Mouse (Mus musculus) heart, embryonic 13.5 days (tissue): ENCODE data around the gene Theg. TPM values are rescaled to one million over a fixed set of nuclear protein-coding genes. Genes with fewer than 3 reads are reported as not detected.
A peak's percentile ranks its signal among the peaks of the same experiment; 100 is the strongest.

Experiments used
- ATAC-seq: fragments of 200-750 bp; cut with Nextera tagmentation; 2 replicates; pipeline ENCODE4 v1.8.0; 2017; ENCODE audit warnings: moderate TSS enrichment; ENCODE audit not compliant: insufficient number of reproducible peaks, low FRiP score, low TSS enrichment; ENCODE audit errors: extremely low read depth
- H3K27ac ChIP-seq: fragments of 300-500 bp; sonication (generic); replicated peaks from 2 replicates; pipeline ENCODE4 v1.5.1; 2015; ENCODE audit warnings: moderate library complexity, mild to moderate bottlenecking, inconsistent platforms
- H3K27me3 ChIP-seq: fragments of 300-500 bp; sonication (generic); replicated peaks from 2 replicates; pipeline ENCODE4 v1.6.1; 2015; ENCODE audit warnings: mild to moderate bottlenecking, inconsistent platforms
- H3K36me3 ChIP-seq: fragments of 300-500 bp; sonication (generic); 2 replicates; pipeline ENCODE4 v1.6.1; 2015; ENCODE audit warnings: mild to moderate bottlenecking, inconsistent platforms
- H3K4me1 ChIP-seq: fragments of 300-500 bp; sonication (generic); 2 replicates; pipeline ENCODE4 v1.6.1; 2015; ENCODE audit warnings: inconsistent platforms
- H3K4me2 ChIP-seq: fragments of 300-500 bp; sonication (generic); 2 replicates; pipeline ENCODE4 v1.6.1; 2015; ENCODE audit warnings: inconsistent platforms, mild to moderate bottlenecking, moderate library complexity
- H3K4me3 ChIP-seq: fragments of 300-500 bp; sonication (generic); 2 replicates; pipeline ENCODE4 v1.5.1; 2015; ENCODE audit warnings: moderate library complexity, mild to moderate bottlenecking, inconsistent platforms
- H3K9ac ChIP-seq: fragments of 300-500 bp; sonication (generic); 2 replicates; pipeline ENCODE4 v1.6.1; 2015; ENCODE audit warnings: inconsistent platforms, mild to moderate bottlenecking, moderate library complexity
- H3K9me3 ChIP-seq: fragments of 300-500 bp; sonication (generic); 2 replicates; pipeline ENCODE4 v1.6.1; 2016; ENCODE audit warnings: inconsistent platforms
- WGBS: fragments of 180-500 bp; shearing (Covaris S2); methylation state at CpG from one replicate; pipeline ENCODE4 v1.1.7; 2015; ENCODE audit warnings: mixed read lengths; 5-methylcytosine and 5-hydroxymethylcytosine counted together
- polyA plus RNA-seq: library from polyadenylated mRNA; unstranded; fragments of >200 nt; fragmentation: Nextera tagmentation; extraction: Ambion mirVana; gene quantifications from 2 replicates; pipeline ENCODE4 v1.2.1, GENCODE M21; 2015

Theg gene
- polyA plus RNA-seq, 1 experiment from 2014 or later, result not detected

DNA sequence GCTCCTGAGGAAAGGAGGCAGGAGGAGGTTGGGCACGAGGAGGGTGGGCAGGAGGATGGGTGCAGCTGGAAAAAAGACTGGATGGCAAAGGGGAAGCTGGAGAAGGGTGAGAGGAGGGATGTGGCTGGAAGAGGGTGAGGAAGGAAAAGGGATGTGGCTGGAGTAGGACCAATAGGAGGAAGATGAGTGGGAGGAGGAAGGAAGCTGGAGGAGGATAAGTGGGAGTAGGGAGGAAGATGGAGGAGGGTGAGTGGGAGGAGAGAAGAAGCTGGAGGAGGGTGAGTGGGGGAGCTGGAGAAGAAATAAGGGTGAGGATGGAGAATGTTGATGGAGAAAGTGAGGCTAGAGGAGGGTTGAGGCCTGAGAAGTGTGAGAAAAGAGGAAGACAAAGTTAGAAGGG lies 51.7 kb downstream of the Theg start:
- H3K4me2 ChIP-seq, result no peak overlapping the region
- H3K4me1 ChIP-seq, result peaks cover 10% of the 10 kb centered on the region
- no peak overlapping the region for H3K9ac ChIP-seq
- H3K27me3 ChIP-seq, result peaks cover 14% of the 10 kb centered on the region
- ATAC-seq, result no peak
- WGBS, result 63% methylated on average over 1 of the region's 1 CpGs
- no peaks in the 10 kb centered on the region for H3K9me3 ChIP-seq
- H3K27ac ChIP-seq, result no peak overlapping the region
- peaks cover 28% of the 10 kb centered on the region for H3K36me3 ChIP-seq
- H3K4me3 ChIP-seq, result no peak overlapping the region

- H3K4me1 ChIP-seq, result peaks cover 10% of the 10 kb centered on the region
- no peak overlapping the region for H3K27ac ChIP-seq
- H3K27me3 ChIP-seq, result peaks cover 14% of the 10 kb centered on the region
- no peaks in the 10 kb centered on the region for H3K9me3 ChIP-seq
- peaks cover 23% of the 10 kb centered on the region for H3K36me3 ChIP-seq
- 75% methylated on average over 2 of the region's 2 CpGs for WGBS
- no peak overlapping the region for H3K4me2 ChIP-seq
- ATAC-seq, result no peak
- H3K4me3 ChIP-seq, result no peak overlapping the region
- H3K9ac ChIP-seq, result no peak overlapping the region
Measured at GRCm38 (mm10) chr10:79534426-79534825, 52.7 kb downstream of the Theg start.

DNA sequence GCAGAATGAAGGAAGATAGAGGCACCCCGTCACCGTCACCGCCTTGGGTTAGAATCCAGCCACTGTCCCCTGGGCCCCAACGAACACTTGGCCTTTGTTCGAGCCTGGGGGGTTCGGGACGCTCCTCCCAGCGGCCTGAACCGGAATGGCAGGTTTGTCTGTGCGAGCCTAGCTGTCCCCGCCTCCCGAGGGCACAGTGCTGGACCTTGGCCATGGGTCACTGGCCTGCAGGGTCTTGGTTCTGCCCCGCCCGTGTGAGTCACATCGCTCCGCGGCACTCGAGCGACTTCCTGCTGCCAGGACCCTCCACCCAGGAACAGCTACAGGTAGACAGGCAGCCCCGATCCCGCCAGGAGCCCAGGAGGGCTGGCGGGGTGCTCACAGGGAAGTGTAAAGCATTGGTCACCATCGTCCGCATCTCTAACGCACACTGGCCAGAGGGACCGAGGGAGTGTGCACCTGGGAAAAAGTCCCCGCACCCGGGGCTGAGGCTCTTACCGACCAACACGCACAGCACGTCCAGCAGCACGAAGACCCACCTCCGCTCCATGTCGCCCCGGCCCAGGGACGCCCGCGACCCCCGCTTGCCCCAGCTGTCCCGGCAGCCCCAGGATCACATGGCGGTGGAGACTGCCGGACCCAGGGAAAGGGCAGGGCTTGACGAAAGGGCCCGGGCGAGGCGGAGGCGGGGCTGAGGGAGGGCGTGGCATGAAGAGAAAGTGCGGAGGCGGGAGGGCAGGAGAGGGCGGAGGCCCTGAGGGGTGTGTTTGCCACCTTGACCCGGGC lies 53.8 kb downstream of the Theg start, which contains the start of gene Plpp2:
Gene Plpp2, minus strand, starts transcription at position 671 of the 786 bp plus-strand sequence.
- peaks cover 14% of the 10 kb centered on the region for H3K27me3 ChIP-seq
- peaks cover 10% of the 10 kb centered on the region for H3K4me1 ChIP-seq
- H3K4me3 ChIP-seq, result peak within 1 kb of the TSS; percentile 72
- no peaks in the 10 kb centered on the region for H3K9me3 ChIP-seq
- under 1% methylated on average over 52 of the region's 52 CpGs for whole genome bisulfite sequencing
- H3K36me3 ChIP-seq, result peaks cover 18% of the 10 kb centered on the region; the same call in 1 of the 2 replicates
- ATAC-seq, result peak; percentile 51; the same call in 1 of the 2 replicates
- peak within 1 kb of the TSS; percentile 99 for H3K4me2 ChIP-seq
- H3K9ac ChIP-seq, result peak within 1 kb of the TSS; percentile 83
- H3K27ac ChIP-seq, result no peak within 1 kb of the TSS; the same call in 1 of the 2 replicates

- no peak for ATAC-seq
- H3K27ac ChIP-seq, result no peak overlapping the region
- H3K9me3 ChIP-seq, result no peaks in the 10 kb centered on the region
- H3K27me3 ChIP-seq, result peaks cover 14% of the 10 kb centered on the region
- peaks cover 11% of the 10 kb centered on the region; the same call in 1 of the 2 replicates for H3K36me3 ChIP-seq
- H3K4me3 ChIP-seq, result peak overlapping the region; percentile 72
- peak overlapping the region; percentile 83 for H3K9ac ChIP-seq
- H3K4me1 ChIP-seq, result peaks cover 10% of the 10 kb centered on the region
- peak overlapping the region; percentile 99 for H3K4me2 ChIP-seq
- 29% methylated on average over 3 of the region's 3 CpGs for WGBS
Measured at GRCm38 (mm10) chr10:79532678-79533077, 54.5 kb downstream of the Theg start.

DNA sequence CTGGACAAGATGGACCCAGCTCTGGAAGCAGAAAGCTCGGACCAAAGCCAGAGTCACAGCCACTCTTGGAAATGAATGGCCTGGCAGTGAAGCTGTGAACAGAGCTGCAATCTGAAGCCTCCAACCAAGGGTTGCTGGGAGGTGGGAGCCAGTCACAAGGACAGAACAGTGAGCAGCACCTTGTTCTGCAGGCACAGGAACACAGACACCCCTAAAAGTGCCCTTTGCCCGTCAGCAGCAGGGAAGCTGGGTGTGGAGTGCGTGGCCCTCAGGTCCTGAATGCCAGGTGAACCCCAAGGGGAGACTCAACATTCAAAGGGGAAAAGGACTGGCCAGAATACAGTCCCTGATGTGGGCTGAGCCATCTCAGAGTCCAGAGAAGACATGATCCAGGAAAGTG lies 55.5 kb downstream of the Theg start:
- no peak for ATAC-seq
- Histone ChIP-seq H3K36me3 (peaks cover 20% of the 10 kb centered on the region), H3K9me3 (no peaks in the 10 kb centered on the region), H3K27ac (no peak overlapping the region), H3K4me3 (no peak overlapping the region), H3K27me3 (peaks cover 14% of the 10 kb centered on the region), H3K4me2 (no peak overlapping the region), H3K4me1 (peaks cover 10% of the 10 kb centered on the region), H3K9ac (no peak overlapping the region)
- 80% methylated on average over 3 of the region's 3 CpGs for WGBS

GRCm38 (mm10) chr10:79530721-79531120 lies 56.4 kb downstream of the Theg start:
- ATAC-seq, result no peak
- peaks cover 25% of the 10 kb centered on the region for H3K36me3 ChIP-seq
- no peak overlapping the region for H3K27ac ChIP-seq
- no peak overlapping the region for H3K9ac ChIP-seq
- peaks cover 14% of the 10 kb centered on the region for H3K27me3 ChIP-seq
- H3K4me1 ChIP-seq, result peaks cover 10% of the 10 kb centered on the region
- H3K4me3 ChIP-seq, result no peak overlapping the region
- no peaks in the 10 kb centered on the region for H3K9me3 ChIP-seq
- H3K4me2 ChIP-seq, result no peak overlapping the region
- 89% methylated on average over 13 of the region's 13 CpGs for WGBS

DNA sequence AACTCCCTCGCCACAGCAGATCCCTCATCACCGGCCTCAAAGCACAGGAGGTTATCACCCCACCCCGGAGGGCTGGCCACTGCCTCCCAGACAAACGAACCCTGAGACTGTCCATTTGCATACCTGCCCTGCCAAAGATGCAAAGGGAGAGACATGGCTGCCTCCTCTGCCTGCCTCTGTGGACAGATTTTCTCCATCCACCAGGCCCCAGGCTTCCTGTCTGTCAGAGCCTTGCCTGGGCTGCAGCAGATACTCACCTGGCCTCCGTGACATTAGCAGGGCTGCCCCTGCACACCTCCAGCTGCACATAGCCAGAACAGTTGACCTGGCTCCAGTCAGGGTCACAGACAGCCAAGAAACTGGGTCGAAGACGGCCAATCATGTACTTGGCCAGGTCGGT lies 56.9 kb downstream of the Theg start:
- Histone ChIP-seq H3K4me3 (no peak overlapping the region), H3K36me3 (peaks cover 30% of the 10 kb centered on the region), H3K9me3 (no peaks in the 10 kb centered on the region), H3K27ac (no peak overlapping the region), H3K4me2 (no peak overlapping the region), H3K4me1 (peaks cover 10% of the 10 kb centered on the region), H3K27me3 (peaks cover 14% of the 10 kb centered on the region), H3K9ac (no peak overlapping the region)
- ATAC-seq, result no peak
- WGBS, result 72% methylated on average over 8 of the region's 8 CpGs

GRCm38 (mm10) chr10:79528081-79528480 lies 59.0 kb downstream of the Theg start:
- no peaks in the 10 kb centered on the region for H3K9me3 ChIP-seq
- no peak for ATAC-seq
- WGBS, result 84% methylated on average over 3 of the region's 3 CpGs
- H3K4me1 ChIP-seq, result peaks cover 6% of the 10 kb centered on the region
- H3K36me3 ChIP-seq, result peaks cover 31% of the 10 kb centered on the region
- H3K9ac ChIP-seq, result no peak overlapping the region
- H3K4me2 ChIP-seq, result no peak overlapping the region
- H3K4me3 ChIP-seq, result no peak overlapping the region
- 0 out of 2 replicates have a peak, but pooled peaks cover 4% of the 10 kb centered on the region for H3K27me3 ChIP-seq
- no peak overlapping the region for H3K27ac ChIP-seq

DNA sequence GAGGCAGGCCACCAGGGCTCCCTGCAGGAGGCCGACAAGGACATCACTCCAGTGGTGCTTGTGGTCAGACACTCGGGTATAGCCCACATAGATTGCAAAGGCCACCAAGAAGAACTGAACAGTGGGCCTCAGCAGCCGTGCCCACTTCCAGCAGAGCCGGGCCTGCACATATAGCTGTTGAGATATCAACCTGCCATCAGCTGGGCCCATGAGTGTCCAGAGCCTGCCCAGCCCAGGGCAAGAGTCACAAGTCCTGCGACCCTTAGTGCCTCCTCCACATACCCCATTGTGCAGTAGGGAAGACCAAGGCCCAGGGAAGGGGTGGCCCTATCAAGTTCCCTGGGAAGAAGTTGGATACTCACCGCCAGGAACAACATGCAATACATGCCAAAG lies 59.7 kb downstream of the Theg start:
- H3K9me3 ChIP-seq, result no peaks in the 10 kb centered on the region
- H3K27me3 ChIP-seq, result 0 out of 2 replicates have a peak, but pooled peaks cover 3% of the 10 kb centered on the region
- H3K4me3 ChIP-seq, result no peak overlapping the region
- no peak overlapping the region for H3K27ac ChIP-seq
- ATAC-seq, result no peak
- peaks cover under 1% of the 10 kb centered on the region; the same call in 1 of the 2 replicates for H3K4me1 ChIP-seq
- H3K36me3 ChIP-seq, result peaks cover 31% of the 10 kb centered on the region
- no peak overlapping the region for H3K4me2 ChIP-seq
- 65% methylated on average over 6 of the region's 6 CpGs for WGBS
- H3K9ac ChIP-seq, result no peak overlapping the region

DNA sequence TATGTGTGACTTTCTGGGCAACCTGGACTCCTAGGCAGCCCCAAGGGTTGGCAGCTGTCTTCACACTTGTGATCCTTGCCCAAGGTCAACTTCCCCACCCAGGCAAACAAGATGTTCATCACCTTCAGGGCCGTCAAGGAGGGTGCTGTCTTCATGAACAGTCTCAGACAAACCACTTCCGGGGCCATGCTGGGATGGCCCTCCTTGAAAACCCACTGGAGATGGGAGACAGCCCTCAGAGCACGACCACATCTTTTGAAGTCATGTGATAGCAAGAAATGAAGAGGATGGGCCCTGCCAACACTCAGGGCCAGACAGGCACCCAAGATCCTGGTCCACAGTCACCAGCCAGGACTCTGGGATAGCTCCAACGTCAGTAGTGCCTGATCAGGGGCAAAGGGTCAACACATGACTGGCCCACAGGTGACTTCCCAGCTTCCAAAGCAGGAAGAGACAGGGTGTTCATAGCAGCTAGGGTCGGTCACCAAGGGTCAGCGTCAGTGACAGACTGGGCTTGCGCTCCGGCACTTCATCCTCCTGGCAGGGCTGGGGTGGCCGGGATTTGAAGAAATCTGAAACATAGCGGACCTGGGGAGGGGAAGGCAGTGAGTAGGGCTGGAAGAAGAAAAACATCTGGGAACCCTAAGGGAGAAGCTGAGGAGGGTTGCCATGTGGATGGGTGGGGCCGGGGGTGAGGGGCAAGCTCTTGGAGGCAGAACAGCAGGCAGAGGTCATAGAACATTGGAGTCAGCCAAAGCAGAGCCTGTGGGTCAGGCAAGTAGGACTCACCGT lies 60.3 kb downstream of the Theg start:
- Histone ChIP-seq H3K4me1 (no peaks in the 10 kb centered on the region), H3K4me3 (no peak overlapping the region), H3K9me3 (no peaks in the 10 kb centered on the region), H3K36me3 (peaks cover 31% of the 10 kb centered on the region), H3K27ac (no peak overlapping the region), H3K27me3 (no peaks in the 10 kb centered on the region), H3K9ac (no peak overlapping the region), H3K4me2 (no peak overlapping the region)
- no peak for ATAC-seq
- WGBS, result 79% methylated on average over 12 of the region's 12 CpGs
